Mouse (Mus musculus) hindbrain, embryonic 13.5 days (tissue): ENCODE results near the gene Utp18. TPM values are rescaled to one million over a fixed set of nuclear protein-coding genes. Genes with fewer than 3 reads are reported as not detected.

Experiments used
- ATAC-seq: fragments of 200-750 bp; cut with Nextera tagmentation; 2 replicates; pipeline ENCODE4 v1.8.0; 2017; ENCODE audit warnings: moderate TSS enrichment; ENCODE audit not compliant: low FRiP score
- H3K27ac ChIP-seq: fragments of 300-500 bp; sonication (generic); 2 replicates; pipeline ENCODE4 v1.5.1; 2015; ENCODE audit warnings: inconsistent platforms, mild to moderate bottlenecking, moderate library complexity
- H3K27me3 ChIP-seq: fragments of 300-500 bp; sonication (generic); 2 replicates; pipeline ENCODE4 v1.6.1; 2015; ENCODE audit warnings: mild to moderate bottlenecking, inconsistent platforms
- H3K36me3 ChIP-seq: fragments of 300-500 bp; sonication (generic); 2 replicates; pipeline ENCODE4 v1.6.1; 2015; ENCODE audit warnings: mild to moderate bottlenecking, inconsistent platforms
- H3K4me1 ChIP-seq: fragments of 300-500 bp; sonication (generic); replicated peaks from 2 replicates; pipeline ENCODE4 v1.6.1; 2015; ENCODE audit warnings: inconsistent platforms
- H3K4me2 ChIP-seq: fragments of 300-500 bp; sonication (generic); 2 replicates; pipeline ENCODE4 v1.6.1; 2015; ENCODE audit warnings: inconsistent platforms, mild to moderate bottlenecking, moderate library complexity
- H3K4me3 ChIP-seq: fragments of 300-500 bp; sonication (generic); 2 replicates; pipeline ENCODE4 v1.5.1; 2015; ENCODE audit warnings: mild to moderate bottlenecking, inconsistent platforms
- H3K9ac ChIP-seq: fragments of 300-500 bp; sonication (generic); 2 replicates; pipeline ENCODE4 v1.6.1; 2015; ENCODE audit warnings: mild to moderate bottlenecking, inconsistent platforms
- H3K9me3 ChIP-seq: fragments of 300-500 bp; sonication (generic); 2 replicates; pipeline ENCODE4 v1.6.1; 2016; ENCODE audit warnings: inconsistent platforms
- whole genome bisulfite sequencing: fragments of 180-500 bp; shearing (Covaris S2); methylation state at CpG from one replicate; pipeline ENCODE4 v1.1.7; 2015; 5-methylcytosine and 5-hydroxymethylcytosine counted together
- polyA plus RNA-seq: library from polyadenylated mRNA; unstranded; fragments of >200 nt; fragmentation: Nextera tagmentation; extraction: Ambion mirVana; gene quantifications from 2 replicates; pipeline ENCODE4 v1.2.1, GENCODE M21; 2015

The Utp18 gene
- polyA plus RNA-seq, 1 experiment from 2014 or later, result 31.8 TPM

GRCm38 (mm10) chr11:93821533-93821932, 64.0 kb downstream of the Utp18 start:
- H3K27ac ChIP-seq, result no peak overlapping the region
- H3K36me3 ChIP-seq, result no peaks in the 10 kb centered on the region
- no peak overlapping the region for H3K9ac ChIP-seq
- no peak for ATAC-seq
- no peaks in the 10 kb centered on the region for H3K27me3 ChIP-seq
- H3K9me3 ChIP-seq, result no peaks in the 10 kb centered on the region
- H3K4me3 ChIP-seq, result no peak overlapping the region
- 83% methylated on average over 2 of the region's 2 CpGs for WGBS
- peaks cover 13% of the 10 kb centered on the region for H3K4me1 ChIP-seq
- no peak overlapping the region for H3K4me2 ChIP-seq

GRCm38 (mm10) chr11:93817966-93818738, 67.4 kb downstream of the Utp18 start:
- H3K27ac ChIP-seq, result no peak overlapping the region
- no peaks in the 10 kb centered on the region for H3K27me3 ChIP-seq
- no peaks in the 10 kb centered on the region for H3K9me3 ChIP-seq
- H3K4me3 ChIP-seq, result no peak overlapping the region
- WGBS, result 49% methylated on average over 15 of the region's 15 CpGs
- ATAC-seq, result 0 out of 2 replicates have a peak, but pooled peaks have one; percentile 45
- peaks cover 13% of the 10 kb centered on the region for H3K4me1 ChIP-seq
- no peak overlapping the region for H3K4me2 ChIP-seq
- H3K36me3 ChIP-seq, result no peaks in the 10 kb centered on the region
- H3K9ac ChIP-seq, result no peak overlapping the region

DNA sequence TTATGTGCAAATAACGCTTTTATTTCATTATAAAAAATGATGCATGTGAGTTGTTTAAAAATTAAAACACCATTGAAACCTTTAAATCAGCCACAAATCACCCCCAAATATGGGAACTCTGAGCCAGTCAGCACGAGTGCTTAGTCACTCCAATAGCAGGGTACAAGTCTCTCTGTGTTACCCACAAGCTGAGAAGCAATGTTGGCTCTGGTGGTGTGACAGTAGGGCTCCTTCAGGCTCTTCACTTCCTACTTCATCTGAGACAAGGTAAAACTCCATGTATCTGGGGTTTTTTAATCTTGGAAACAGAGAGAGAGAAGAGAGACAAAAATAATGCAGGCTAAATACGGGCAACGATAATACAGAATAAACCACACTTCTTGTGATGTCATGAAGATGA, 72.6 kb downstream of the Utp18 start:
- no peak for ATAC-seq
- no peaks in the 10 kb centered on the region for H3K36me3 ChIP-seq
- H3K9me3 ChIP-seq, result no peaks in the 10 kb centered on the region
- peaks cover 5% of the 10 kb centered on the region for H3K4me1 ChIP-seq
- H3K9ac ChIP-seq, result no peak overlapping the region
- H3K27ac ChIP-seq, result no peak overlapping the region
- H3K27me3 ChIP-seq, result no peaks in the 10 kb centered on the region
- H3K4me3 ChIP-seq, result no peak overlapping the region
- no peak overlapping the region for H3K4me2 ChIP-seq
- WGBS, result 87% methylated on average over 4 of the region's 4 CpGs

DNA sequence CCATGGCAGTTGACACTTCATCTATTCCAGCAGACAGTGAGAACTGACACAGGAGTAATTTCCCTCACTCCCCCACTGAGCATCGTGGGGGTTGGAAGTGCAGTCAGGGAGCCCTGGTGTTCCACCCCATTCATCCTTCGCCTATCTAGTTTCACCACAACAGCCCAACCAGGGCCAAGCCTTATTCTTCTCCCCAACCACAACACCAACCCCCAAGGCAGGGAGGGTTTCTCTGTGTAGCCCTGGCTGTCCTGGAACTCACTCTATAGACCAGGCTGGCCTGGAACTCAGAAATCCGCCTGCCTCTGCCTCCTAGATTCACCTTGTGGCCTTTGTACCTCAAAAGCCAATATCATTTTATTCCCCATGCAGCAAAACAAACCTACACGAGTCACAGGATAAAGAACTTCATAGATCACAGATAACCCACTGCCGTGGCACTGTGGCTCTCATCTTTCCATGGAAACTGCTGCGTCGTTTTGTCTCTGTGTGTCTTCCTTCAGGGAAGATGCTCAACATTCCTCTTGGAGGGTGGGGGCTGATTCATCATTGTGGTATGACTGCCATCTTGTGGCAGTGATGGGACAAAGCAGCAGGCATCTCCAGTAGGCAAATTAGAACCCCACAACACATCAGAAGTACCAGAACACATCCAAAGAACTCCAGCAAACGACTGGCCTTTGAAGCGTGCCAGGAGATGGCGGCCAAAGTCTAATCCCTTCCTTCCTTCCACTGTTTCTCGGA, 73.3 kb downstream of the Utp18 start:
- no peak overlapping the region for H3K4me2 ChIP-seq
- H3K4me3 ChIP-seq, result no peak overlapping the region
- WGBS, result 42% methylated on average over 11 of the region's 11 CpGs
- no peaks in the 10 kb centered on the region for H3K27me3 ChIP-seq
- no peaks in the 10 kb centered on the region for H3K9me3 ChIP-seq
- no peak overlapping the region for H3K27ac ChIP-seq
- no peaks in the 10 kb centered on the region for H3K4me1 ChIP-seq
- ATAC-seq, result peak; percentile 54; the same call in 1 of the 2 replicates
- H3K9ac ChIP-seq, result no peak overlapping the region
- H3K36me3 ChIP-seq, result no peaks in the 10 kb centered on the region

Other genes with a start within 250 kb of the Utp18 start
- gene Mbtd1, start 86 bp upstream of the Utp18 start, polyA plus RNA-seq, result 34.5 and 34.8 TPM in 2 replicates
- 80.5 and 81.5 TPM in 2 replicates for gene Nme2, start 70.5 kb upstream of the Utp18 start, polyA plus RNA-seq
- 351 and 358 TPM in 2 replicates for gene Gm20390, start 82.5 kb upstream of the Utp18 start, polyA plus RNA-seq
- gene Nme1, start 82.8 kb upstream of the Utp18 start, polyA plus RNA-seq, result 340 and 371 TPM in 2 replicates
- 96.8 and 98.6 TPM in 2 replicates for gene Spag9, start 110.3 kb upstream of the Utp18 start, polyA plus RNA-seq